Mouse (Mus musculus) heart, adult 2 months (tissue): ENCODE data around the gene Sgta. TPM values are rescaled to one million over a fixed set of nuclear protein-coding genes. Genes with fewer than 3 reads are reported as not detected.

Source experiments
- DNase-seq, 2 experiments: peaks; one replicate each; pipeline ENCODE4 v3.0.0; 2021
- H3K27ac ChIP-seq: fragments of 200-600 bp; 2 replicates; pipeline ENCODE4 v1.8.1; 2022
- H3K27me3 ChIP-seq: fragments of 200-500 bp; 2 replicates; pipeline ENCODE4 v1.6.1; 2012; ENCODE audit warnings: mild to moderate bottlenecking, low read length, inconsistent platforms, mixed read lengths; ENCODE audit not compliant: control insufficient read depth, insufficient read depth
- H3K36me3 ChIP-seq: fragments of 200-500 bp; 2 replicates; pipeline ENCODE4 v1.6.1; 2012; ENCODE audit warnings: low read length, inconsistent platforms; ENCODE audit not compliant: control insufficient read depth, insufficient read depth
- H3K4me1 ChIP-seq: fragments of 200-500 bp; 2 replicates; pipeline ENCODE4 v1.6.1; 2011; ENCODE audit warnings: low read length; ENCODE audit not compliant: control insufficient read depth, insufficient read depth
- H3K4me3 ChIP-seq: fragments of 200-600 bp; 2 replicates; pipeline ENCODE4 v1.8.1; 2022
- H3K79me2 ChIP-seq: fragments of 200-500 bp; replicated peaks from 2 replicates; pipeline ENCODE4 v1.6.1; 2012; ENCODE audit warnings: mild to moderate bottlenecking, inconsistent platforms, low read length, moderate library complexity, mixed read lengths; ENCODE audit not compliant: control insufficient read depth, insufficient read depth
- H3K9ac ChIP-seq: fragments of 200-500 bp; 2 replicates; pipeline ENCODE4 v1.6.1; 2012; ENCODE audit warnings: low read depth, mild to moderate bottlenecking, control low read depth, inconsistent platforms, low read length, mixed read lengths
- CTCF ChIP-seq: fragments of 200-600 bp; IDR thresholded peaks from 2 replicates; pipeline ENCODE4 v1.8.1; 2022; ENCODE audit warnings: antibody characterized with exemption, mild to moderate bottlenecking, moderate library complexity
- EP300 ChIP-seq: fragments of 200-500 bp; IDR thresholded peaks from 2 replicates; pipeline ENCODE4 v1.6.1; 2011; ENCODE audit warnings: low read depth, low read length, control low read depth; ENCODE audit not compliant: insufficient read depth
- POLR2A ChIP-seq: fragments of 200-500 bp; IDR thresholded peaks from 2 replicates; pipeline ENCODE4 v1.6.1; 2011; ENCODE audit warnings: mild to moderate bottlenecking, low read depth, low read length, control low read depth; ENCODE audit not compliant: insufficient read depth
- WGBS: fragments of 180-500 bp; shearing (Covaris S2); methylation state at CpG from one replicate; pipeline ENCODE4 v1.1.7; 2018; 5-methylcytosine and 5-hydroxymethylcytosine counted together
- intact Hi-C: fragments of 180-260 bp; cut with DNase I; formaldehyde crosslinking; loops from one replicate; pipeline ENCODE4 v1.15.1; 2025
- long read RNA-seq: library from polyadenylated mRNA; stranded (forward); transcript quantifications from one replicate; pipeline ENCODE4 v2.0.0, GENCODE M21; 2021
- polyA plus RNA-seq: library from polyadenylated mRNA; depleted of rRNA; stranded (reverse); fragments of >200 nt; gene quantifications from 2 replicates; pipeline ENCODE4 v1.2.3, GENCODE M21; 2012; rRNA removed
- total RNA-seq, 2 experiments: library from RNA; stranded (reverse); gene quantifications; 2 replicates each; pipeline ENCODE4 v1.2.3; 2021

Sgta gene
- 10 to 100 TPM; 84.5 to 90.1 TPM for total RNA-seq
- polyA plus RNA-seq: 158 and 161 TPM in 2 replicates
- long read RNA-seq, transcript Sgta-201 (12 exons, 1,969 nt): minor isoform, 21 of 204 reads
- long read RNA-seq, transcript Sgta-202 (12 exons, 1,964 nt): major isoform, 160 of 204 reads
- long read RNA-seq, partial matches to known transcripts: 4 of 204 reads
- long read RNA-seq, other reads (novel, unspliced or antisense): 19 of 204 reads

- Histone ChIP-seq H3K9ac (peak within 1 kb of the TSS; percentile 83), H3K79me2 (peaks cover 13% of the 10 kb centered on the region), H3K27me3 (no peaks in the 10 kb centered on the region), H3K4me1 (peaks cover 20% of the 10 kb centered on the region), H3K36me3 (no peaks in the 10 kb centered on the region), H3K27ac (peak within 1 kb of the TSS; percentile 92), H3K4me3 (peak within 1 kb of the TSS; percentile 94)
- intact Hi-C loops: no loop called here
- DNase-seq: peak; percentile 97 to 99
- TF ChIP-seq EP300: peak; percentile 68; the same call in 1 of the 2 replicates
- TF ChIP-seq POLR2A: peak; percentile 71
- no peak for TF ChIP-seq CTCF
- under 1% methylated on average over 48 of the region's 48 CpGs for WGBS
Observed at GRCm38 (mm10) chr10:81059603-81060543, at the start of gene Sgta. Gene Sgta, minus strand, starts transcription at chr10:81060181.

DNA sequence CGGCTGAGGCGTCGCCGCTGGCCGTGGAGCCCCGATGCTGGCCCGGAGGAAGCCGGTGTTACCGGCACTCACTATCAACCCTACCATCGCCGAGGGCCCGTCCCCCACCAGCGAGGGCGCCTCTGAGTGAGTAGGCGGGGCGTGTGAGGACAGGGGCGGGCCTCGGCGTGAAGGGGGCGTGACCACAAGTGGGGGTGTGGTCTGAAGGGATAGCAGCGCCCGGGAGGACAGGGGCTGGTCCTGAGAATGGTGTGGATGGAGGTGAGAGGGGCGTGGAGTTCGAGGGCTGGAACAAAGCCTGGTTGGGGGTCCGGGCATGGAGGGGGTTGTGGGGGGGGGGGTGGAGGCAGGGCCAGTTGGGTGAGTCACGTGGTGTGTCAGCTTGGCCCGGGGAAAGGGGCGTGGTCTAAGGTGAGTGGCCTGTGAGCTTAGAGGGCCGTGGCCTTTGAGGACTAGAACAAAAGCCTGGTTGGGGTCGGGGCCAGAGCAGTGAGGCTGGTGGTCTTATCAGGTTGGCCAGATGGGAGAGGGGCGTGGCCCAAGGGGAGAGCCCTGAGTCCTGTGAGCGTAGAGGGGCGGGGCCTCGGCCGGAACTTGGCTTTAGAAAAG is 46.2 kb upstream of the Sgta start:
- DNase-seq: peak; percentile 84 to 87
- WGBS: 1% methylated on average over 35 of the region's 35 CpGs
- TF ChIP-seq EP300 (no peak), CTCF (peak; percentile 35; the same call in 1 of the 2 replicates), POLR2A (no peak)
- intact Hi-C loops: no loop called here
- Histone ChIP-seq H3K36me3 (no peaks in the 10 kb centered on the region), H3K27me3 (no peaks in the 10 kb centered on the region), H3K4me3 (peak overlapping the region; percentile 97), H3K9ac (peak overlapping the region; percentile 89), H3K79me2 (peaks cover 7% of the 10 kb centered on the region; the same call in 1 of the 2 replicates), H3K4me1 (peaks cover 3% of the 10 kb centered on the region; the same call in 1 of the 2 replicates), H3K27ac (peak overlapping the region; percentile 99)

DNA sequence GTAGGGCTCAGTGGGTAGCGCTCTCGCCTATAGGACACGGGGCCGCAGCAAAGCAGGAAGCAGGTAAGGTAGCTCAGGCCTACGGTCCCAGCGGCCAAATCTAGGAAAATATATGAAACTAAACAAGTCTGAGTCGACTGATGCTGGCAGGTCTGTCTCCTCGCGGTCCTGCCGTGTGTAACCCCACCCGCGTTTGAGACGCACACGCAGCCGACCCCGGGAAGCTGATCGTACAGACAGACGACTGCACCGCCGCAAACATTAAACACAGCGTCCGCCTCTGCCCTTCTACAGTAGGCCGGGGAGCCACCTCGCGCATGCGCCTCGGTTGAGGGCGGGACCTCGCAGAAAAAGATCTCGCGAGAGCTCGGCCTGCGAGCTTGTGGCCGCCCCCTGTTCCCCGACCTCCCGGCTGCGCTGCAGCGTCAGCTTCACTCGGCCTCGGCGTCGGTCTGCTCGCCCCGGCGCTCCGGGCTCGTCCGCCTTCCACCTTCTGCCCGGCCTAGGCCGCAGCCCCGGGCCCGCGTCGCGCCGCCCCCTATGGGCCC is 45.7 kb upstream of the Sgta start, which contains the start of gene Map2k2:
Gene Map2k2 (plus strand): TSS at position 351 of the 548 bp plus-strand sequence.
- Histone ChIP-seq H3K27ac (peak within 1 kb of the TSS; percentile 99), H3K79me2 (peaks cover 7% of the 10 kb centered on the region; the same call in 1 of the 2 replicates), H3K27me3 (no peaks in the 10 kb centered on the region), H3K4me1 (peaks cover 3% of the 10 kb centered on the region; the same call in 1 of the 2 replicates), H3K9ac (peak within 1 kb of the TSS; percentile 89), H3K4me3 (peak within 1 kb of the TSS; percentile 97), H3K36me3 (no peaks in the 10 kb centered on the region)
- under 1% methylated on average over 56 of the region's 56 CpGs for WGBS
- no peak for TF ChIP-seq CTCF
- TF ChIP-seq EP300: peak; percentile 70; the same call in 1 of the 2 replicates
- peak; percentile 99 for TF ChIP-seq POLR2A
- intact Hi-C loops: loop anchor here (1.0 to 2.0 kb wide), 3 partner anchors 32 to 71 kb away; partner anchors contain the start of gene Eef2
- DNase-seq: peak; percentile 97 to 99

DNA sequence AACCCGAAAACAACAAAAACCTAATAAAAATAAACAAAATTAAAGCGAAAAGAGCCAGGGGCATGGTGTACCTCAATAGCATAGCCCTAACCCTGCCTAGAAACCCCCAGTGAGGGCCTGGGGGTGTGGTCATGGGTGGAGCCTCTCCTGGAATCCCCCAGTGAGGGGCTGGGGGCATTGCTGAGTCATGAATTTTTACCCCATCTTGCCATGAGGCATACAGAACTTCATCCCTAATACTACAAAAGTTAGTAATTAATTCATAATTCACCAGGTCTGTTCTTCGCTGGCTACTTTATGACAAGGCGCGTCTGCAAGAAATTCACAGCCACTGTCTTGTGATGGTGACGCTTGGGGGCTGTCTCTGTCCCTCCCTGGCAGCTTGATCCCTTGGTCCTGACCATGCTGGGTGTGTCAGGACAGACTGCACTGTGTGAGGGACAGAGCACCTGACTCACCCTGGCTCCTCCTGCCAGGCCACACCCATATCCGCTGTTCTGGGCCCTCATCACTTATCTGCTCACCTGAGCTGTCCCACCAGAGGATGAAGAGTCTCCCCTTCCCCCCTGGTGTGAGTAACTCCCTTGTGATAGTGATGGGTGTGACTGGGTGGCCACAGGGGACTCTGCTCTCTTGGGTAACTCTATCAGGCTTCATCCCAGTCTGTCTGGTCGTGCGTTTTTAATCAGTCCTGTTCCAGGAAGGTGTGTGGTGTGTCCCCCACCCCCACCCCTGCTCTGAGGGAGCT is 35.1 kb upstream of the Sgta start:
- H3K27me3 ChIP-seq: no peaks in the 10 kb centered on the region
- H3K79me2 ChIP-seq: no peaks in the 10 kb centered on the region
- no peak for DNase-seq
- no peak overlapping the region for H3K4me3 ChIP-seq
- intact Hi-C loops: no loop called here
- WGBS: 59% methylated on average over 9 of the region's 9 CpGs
- H3K36me3 ChIP-seq: no peaks in the 10 kb centered on the region
- TF ChIP-seq POLR2A (no peak), CTCF (no peak), EP300 (no peak)
- no peak overlapping the region for H3K27ac ChIP-seq
- no peaks in the 10 kb centered on the region for H3K4me1 ChIP-seq
- no peak overlapping the region for H3K9ac ChIP-seq

DNA sequence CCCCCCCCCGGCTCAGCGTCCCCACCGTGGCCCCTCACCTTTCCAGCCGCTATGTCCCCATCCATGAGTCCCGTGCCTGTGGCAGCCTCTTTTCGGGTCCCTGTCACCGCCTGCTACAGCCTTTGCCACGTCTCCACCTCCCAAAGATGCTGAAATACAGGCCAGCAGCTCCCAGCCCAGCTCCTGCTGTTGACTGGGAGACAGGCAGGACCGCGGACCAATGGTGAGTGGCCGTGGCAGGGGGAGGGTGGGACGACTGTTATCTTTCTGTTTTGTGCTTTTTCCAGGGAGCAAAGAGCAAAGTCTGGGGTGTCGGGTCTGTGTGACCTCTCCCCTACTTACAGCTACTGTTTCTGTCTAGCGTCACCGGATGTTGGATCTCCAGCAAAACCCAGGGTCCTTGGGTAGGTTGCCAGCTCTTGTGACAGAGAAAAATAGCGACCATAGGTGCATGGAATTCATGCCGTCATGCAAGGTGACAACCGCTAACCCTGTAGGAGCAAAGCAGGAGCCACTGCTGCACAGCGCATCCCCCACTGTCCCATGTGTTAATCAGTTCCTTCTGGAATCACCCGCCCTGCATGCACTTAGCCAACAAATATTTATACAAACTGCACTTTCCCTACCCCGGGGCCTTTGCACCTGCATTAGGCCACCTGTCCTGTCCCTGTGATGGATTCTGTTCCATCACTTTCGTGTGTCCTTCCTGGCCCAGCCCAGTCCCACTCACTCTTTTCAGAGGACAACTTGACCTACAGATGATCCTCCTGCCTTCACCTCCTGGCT is 32.7 kb upstream of the Sgta start:
- H3K4me1 ChIP-seq: no peaks in the 10 kb centered on the region
- TF ChIP-seq EP300: no peak
- TF ChIP-seq CTCF: no peak
- no peak for TF ChIP-seq POLR2A
- no peak overlapping the region for H3K9ac ChIP-seq
- WGBS: 42% methylated on average over 22 of the region's 22 CpGs
- no peak overlapping the region for H3K27ac ChIP-seq
- DNase-seq: peak; percentile 26 to 51
- intact Hi-C loops: no loop called here
- no peaks in the 10 kb centered on the region for H3K36me3 ChIP-seq
- H3K27me3 ChIP-seq: no peaks in the 10 kb centered on the region
- H3K4me3 ChIP-seq: no peak overlapping the region
- no peaks in the 10 kb centered on the region for H3K79me2 ChIP-seq
